Mouse (Mus musculus): ENCODE data around the gene Prkd1. TPM values are rescaled to one million over a fixed set of nuclear protein-coding genes. Genes with fewer than 3 reads are reported as not detected.

Prkd1 gene
- polyA plus RNA-seq, 1 experiment from 2014 or later = 1.7 TPM

DNA sequence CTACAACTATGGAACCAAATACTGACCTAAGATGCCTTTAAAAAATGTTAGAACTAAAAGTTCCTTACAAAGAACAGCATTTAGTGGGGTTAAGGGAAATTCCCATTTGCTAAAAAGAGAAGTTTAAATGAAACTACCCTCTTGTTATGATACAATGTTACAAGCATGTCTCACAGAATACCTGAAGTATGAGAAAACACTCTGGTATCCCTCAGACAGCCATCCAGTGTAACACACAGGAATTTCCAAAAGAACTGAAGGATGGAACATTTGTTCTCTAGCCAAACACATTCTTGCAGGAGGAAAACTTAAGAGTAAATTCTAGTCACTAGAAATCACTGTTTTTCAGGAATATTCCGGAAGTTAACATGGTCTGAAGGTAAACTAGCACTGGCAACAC is 33.0 kb downstream of the Prkd1 start:
- Histone ChIP-seq H3K9me3 (ENCODE audit: control insufficient read depth, low read length) (no peaks in the 10 kb centered on the region), H3K4me3 (ENCODE audit: low read length) (no peak overlapping the region), H3K4me2 (ENCODE audit: low read depth, low read length) (no peak overlapping the region), H3K36me3 (ENCODE audit: control insufficient read depth, insufficient read depth, low read length) (no peaks in the 10 kb centered on the region), H3K4me1 (ENCODE audit: control insufficient read depth, insufficient read depth, low read length) (no peaks in the 10 kb centered on the region), H3K27me3 (replicated peaks; ENCODE audit: control insufficient read depth, insufficient read depth, low read length) (no peaks in the 10 kb centered on the region), H3K9ac (ENCODE audit: low read depth, low read length) (no peak overlapping the region), H3K27ac (ENCODE audit: low read length) (no peak overlapping the region)
- 86% methylated on average over 1 of the region's 1 CpGs for WGBS
- ATAC-seq = no peak

DNA sequence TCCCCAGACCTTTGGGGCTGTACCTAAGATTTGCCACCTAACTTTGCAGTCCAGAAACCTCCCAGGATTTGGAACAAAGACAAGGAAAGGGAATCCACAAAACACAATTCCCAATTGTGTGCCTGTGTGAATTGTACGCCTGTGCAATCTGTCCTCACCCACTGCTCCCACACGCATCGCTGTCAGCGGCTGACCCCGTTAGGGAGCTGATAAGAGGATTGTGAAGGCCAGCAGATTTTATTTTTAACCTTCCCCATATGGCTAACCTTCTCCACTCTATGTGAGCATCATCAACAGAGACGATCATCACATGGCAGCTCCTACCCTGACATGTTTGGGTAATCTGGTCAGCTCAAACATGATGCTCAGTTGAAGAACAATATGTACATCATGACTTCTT is 34.6 kb downstream of the Prkd1 start:
- Histone ChIP-seq H3K4me3 (ENCODE audit: low read length) (no peak overlapping the region), H3K27ac (ENCODE audit: low read length) (no peak overlapping the region), H3K27me3 (replicated peaks; ENCODE audit: control insufficient read depth, insufficient read depth, low read length) (no peaks in the 10 kb centered on the region), H3K9ac (ENCODE audit: low read depth, low read length) (no peak overlapping the region), H3K4me1 (ENCODE audit: control insufficient read depth, insufficient read depth, low read length) (no peaks in the 10 kb centered on the region), H3K36me3 (ENCODE audit: control insufficient read depth, insufficient read depth, low read length) (no peaks in the 10 kb centered on the region), H3K9me3 (ENCODE audit: control insufficient read depth, low read length) (no peaks in the 10 kb centered on the region), H3K4me2 (ENCODE audit: low read depth, low read length) (no peak overlapping the region)
- no peak for ATAC-seq
- 66% methylated on average over 6 of the region's 6 CpGs for WGBS

GRCm38 (mm10) chr12:50606703-50607500 is 42.0 kb downstream of the Prkd1 start:
- Histone ChIP-seq H3K4me3 (ENCODE audit: low read length) (no peak overlapping the region), H3K9ac (ENCODE audit: low read depth, low read length) (no peak overlapping the region), H3K36me3 (ENCODE audit: control insufficient read depth, insufficient read depth, low read length) (no peaks in the 10 kb centered on the region), H3K4me2 (ENCODE audit: low read depth, low read length) (no peak overlapping the region), H3K9me3 (ENCODE audit: control insufficient read depth, low read length) (no peaks in the 10 kb centered on the region), H3K27me3 (replicated peaks; ENCODE audit: control insufficient read depth, insufficient read depth, low read length) (no peaks in the 10 kb centered on the region), H3K27ac (ENCODE audit: low read length) (no peak overlapping the region), H3K4me1 (ENCODE audit: control insufficient read depth, insufficient read depth, low read length) (peaks cover 3% of the 10 kb centered on the region; the same call in 1 of the 2 replicates)
- no peak for ATAC-seq
- whole genome bisulfite sequencing = 57% methylated on average over 4 of the region's 4 CpGs

- no peak overlapping the region for H3K27ac ChIP-seq (ENCODE audit: low read length)
- 78% methylated on average over 1 of the region's 1 CpGs for WGBS
- H3K9ac ChIP-seq (ENCODE audit: low read depth, low read length) = no peak overlapping the region
- H3K9me3 ChIP-seq (ENCODE audit: control insufficient read depth, low read length) = no peaks in the 10 kb centered on the region
- H3K36me3 ChIP-seq (ENCODE audit: control insufficient read depth, insufficient read depth, low read length) = no peaks in the 10 kb centered on the region
- no peaks in the 10 kb centered on the region for H3K4me1 ChIP-seq (ENCODE audit: control insufficient read depth, insufficient read depth, low read length)
- H3K27me3 ChIP-seq (replicated peaks; ENCODE audit: control insufficient read depth, insufficient read depth, low read length) = no peaks in the 10 kb centered on the region
- no peak overlapping the region for H3K4me3 ChIP-seq (ENCODE audit: low read length)
- no peak overlapping the region for H3K4me2 ChIP-seq (ENCODE audit: low read depth, low read length)
- ATAC-seq = no peak
Observed at GRCm38 (mm10) chr12:50599370-50599769, 49.5 kb downstream of the Prkd1 start.

DNA sequence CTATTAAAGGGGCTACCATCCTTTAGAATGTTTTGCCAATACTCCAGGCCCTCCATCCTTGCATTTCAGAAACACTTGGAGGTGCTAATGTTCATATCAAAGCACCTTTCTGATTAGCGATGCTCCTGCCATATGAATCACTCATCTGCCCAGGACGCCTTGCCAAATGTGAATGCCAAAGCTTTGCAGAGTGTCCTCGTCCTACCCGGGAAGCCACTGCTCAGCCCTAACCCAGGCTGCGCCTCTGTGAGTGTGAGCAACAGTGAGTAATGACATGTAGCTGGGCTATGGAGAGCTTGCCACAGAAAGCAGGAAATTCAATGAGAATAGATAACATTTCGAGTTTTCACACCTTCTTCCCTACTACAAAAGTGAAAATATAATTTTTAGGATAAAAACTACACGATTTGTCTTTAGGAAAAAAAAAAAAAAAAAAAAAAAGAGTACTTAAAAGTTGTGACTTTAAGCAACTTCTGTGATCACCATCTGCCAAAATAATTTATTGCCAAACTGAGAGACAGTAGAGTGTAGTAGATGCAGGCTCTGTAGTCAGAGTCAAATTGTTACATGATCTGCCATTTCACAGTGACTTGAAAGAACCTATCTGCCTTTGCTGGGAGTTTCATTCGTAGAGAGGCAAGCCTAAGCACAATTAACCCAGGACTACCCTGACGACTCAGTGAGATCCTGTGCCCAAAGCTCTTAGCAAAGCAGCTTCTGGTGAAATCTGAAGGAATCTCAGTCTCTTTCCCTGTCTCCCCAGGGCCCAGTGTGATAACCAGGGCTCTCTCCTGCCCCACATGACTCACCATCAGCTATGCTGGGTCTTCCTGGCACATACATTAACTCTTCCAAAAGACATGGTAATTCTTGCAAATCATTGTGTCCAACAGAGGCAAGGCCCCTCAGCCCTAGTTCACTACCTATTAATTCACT is 50.6 kb downstream of the Prkd1 start:
- Histone ChIP-seq H3K9ac (ENCODE audit: low read depth, low read length) (no peak overlapping the region), H3K4me2 (ENCODE audit: low read depth, low read length) (no peak overlapping the region), H3K36me3 (ENCODE audit: control insufficient read depth, insufficient read depth, low read length) (no peaks in the 10 kb centered on the region), H3K9me3 (ENCODE audit: control insufficient read depth, low read length) (no peaks in the 10 kb centered on the region), H3K4me3 (ENCODE audit: low read length) (no peak overlapping the region), H3K27me3 (replicated peaks; ENCODE audit: control insufficient read depth, insufficient read depth, low read length) (no peaks in the 10 kb centered on the region), H3K27ac (ENCODE audit: low read length) (no peak overlapping the region), H3K4me1 (ENCODE audit: control insufficient read depth, insufficient read depth, low read length) (no peaks in the 10 kb centered on the region)
- 74% methylated on average over 9 of the region's 9 CpGs for WGBS
- ATAC-seq = no peak

GRCm38 (mm10) chr12:50597467-50597866 is 51.4 kb downstream of the Prkd1 start:
- H3K9ac ChIP-seq (ENCODE audit: low read depth, low read length) = no peak overlapping the region
- no peak for ATAC-seq
- no peaks in the 10 kb centered on the region for H3K36me3 ChIP-seq (ENCODE audit: control insufficient read depth, insufficient read depth, low read length)
- H3K27ac ChIP-seq (ENCODE audit: low read length) = no peak overlapping the region
- no peaks in the 10 kb centered on the region for H3K4me1 ChIP-seq (ENCODE audit: control insufficient read depth, insufficient read depth, low read length)
- no peak overlapping the region for H3K4me3 ChIP-seq (ENCODE audit: low read length)
- H3K9me3 ChIP-seq (ENCODE audit: control insufficient read depth, low read length) = no peaks in the 10 kb centered on the region
- no peak overlapping the region for H3K4me2 ChIP-seq (ENCODE audit: low read depth, low read length)
- WGBS = 87% methylated on average over 4 of the region's 4 CpGs
- H3K27me3 ChIP-seq (replicated peaks; ENCODE audit: control insufficient read depth, insufficient read depth, low read length) = no peaks in the 10 kb centered on the region

GRCm38 (mm10) chr12:50595777-50596176 is 53.1 kb downstream of the Prkd1 start:
- no peaks in the 10 kb centered on the region for H3K9me3 ChIP-seq (ENCODE audit: control insufficient read depth, low read length)
- H3K27me3 ChIP-seq (replicated peaks; ENCODE audit: control insufficient read depth, insufficient read depth, low read length) = no peaks in the 10 kb centered on the region
- 70% methylated on average over 5 of the region's 5 CpGs for WGBS
- no peak overlapping the region for H3K27ac ChIP-seq (ENCODE audit: low read length)
- no peak overlapping the region for H3K4me3 ChIP-seq (ENCODE audit: low read length)
- H3K4me1 ChIP-seq (ENCODE audit: control insufficient read depth, insufficient read depth, low read length) = no peaks in the 10 kb centered on the region
- no peak overlapping the region for H3K9ac ChIP-seq (ENCODE audit: low read depth, low read length)
- no peaks in the 10 kb centered on the region for H3K36me3 ChIP-seq (ENCODE audit: control insufficient read depth, insufficient read depth, low read length)
- H3K4me2 ChIP-seq (ENCODE audit: low read depth, low read length) = no peak overlapping the region
- no peak for ATAC-seq

DNA sequence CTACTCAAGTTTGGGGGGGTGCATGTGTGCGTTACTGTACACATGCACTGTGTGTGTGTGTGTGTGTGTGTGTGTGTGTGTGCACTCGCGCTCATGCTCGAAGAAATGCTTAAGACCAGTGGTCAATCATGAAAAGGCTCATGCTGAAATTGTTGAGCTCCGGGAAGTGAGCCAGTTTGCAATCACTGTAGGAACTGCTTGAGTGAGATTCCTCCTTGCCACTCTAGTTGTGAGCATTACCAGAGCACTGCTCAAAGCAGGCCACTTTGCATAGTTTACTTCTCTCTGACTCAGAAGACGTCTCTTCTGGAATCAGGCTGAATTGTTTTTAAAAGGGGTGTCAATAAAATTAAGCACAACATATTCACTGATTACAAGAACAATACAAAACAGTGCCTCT is 54.4 kb downstream of the Prkd1 start:
- 48% methylated on average over 6 of the region's 6 CpGs for WGBS
- Histone ChIP-seq H3K4me2 (ENCODE audit: low read depth, low read length) (no peak overlapping the region), H3K27ac (ENCODE audit: low read length) (no peak overlapping the region), H3K4me3 (ENCODE audit: low read length) (no peak overlapping the region), H3K27me3 (replicated peaks; ENCODE audit: control insufficient read depth, insufficient read depth, low read length) (no peaks in the 10 kb centered on the region), H3K4me1 (ENCODE audit: control insufficient read depth, insufficient read depth, low read length) (no peaks in the 10 kb centered on the region), H3K36me3 (ENCODE audit: control insufficient read depth, insufficient read depth, low read length) (no peaks in the 10 kb centered on the region), H3K9me3 (ENCODE audit: control insufficient read depth, low read length) (no peaks in the 10 kb centered on the region), H3K9ac (ENCODE audit: low read depth, low read length) (no peak overlapping the region)
- ATAC-seq = no peak

GRCm38 (mm10) chr12:50593481-50593880 is 55.4 kb downstream of the Prkd1 start:
- H3K36me3 ChIP-seq (ENCODE audit: control insufficient read depth, insufficient read depth, low read length) = no peaks in the 10 kb centered on the region
- H3K4me2 ChIP-seq (ENCODE audit: low read depth, low read length) = no peak overlapping the region
- H3K9ac ChIP-seq (ENCODE audit: low read depth, low read length) = no peak overlapping the region
- H3K9me3 ChIP-seq (ENCODE audit: control insufficient read depth, low read length) = no peaks in the 10 kb centered on the region
- H3K27me3 ChIP-seq (replicated peaks; ENCODE audit: control insufficient read depth, insufficient read depth, low read length) = no peaks in the 10 kb centered on the region
- ATAC-seq = no peak
- no peak overlapping the region for H3K27ac ChIP-seq (ENCODE audit: low read length)
- H3K4me1 ChIP-seq (ENCODE audit: control insufficient read depth, insufficient read depth, low read length) = no peaks in the 10 kb centered on the region
- H3K4me3 ChIP-seq (ENCODE audit: low read length) = no peak overlapping the region
- WGBS = 67% methylated on average over 2 of the region's 2 CpGs
